Mouse (Mus musculus): ENCODE data around the gene Hmga1b.

GRCm38 (mm10) chr11:120773463-120774190 is 11.0 kb downstream of the Hmga1b start:
- TF ChIP-seq GATA1 (IDR thresholded peaks at IDR 0.05; ENCODE audit: low read length) (no peak), TAL1 (IDR thresholded peaks at IDR 0.05; ENCODE audit: low read length) (no peak)
